Mouse (Mus musculus): ENCODE results near the gene Ap1m2.

DNA sequence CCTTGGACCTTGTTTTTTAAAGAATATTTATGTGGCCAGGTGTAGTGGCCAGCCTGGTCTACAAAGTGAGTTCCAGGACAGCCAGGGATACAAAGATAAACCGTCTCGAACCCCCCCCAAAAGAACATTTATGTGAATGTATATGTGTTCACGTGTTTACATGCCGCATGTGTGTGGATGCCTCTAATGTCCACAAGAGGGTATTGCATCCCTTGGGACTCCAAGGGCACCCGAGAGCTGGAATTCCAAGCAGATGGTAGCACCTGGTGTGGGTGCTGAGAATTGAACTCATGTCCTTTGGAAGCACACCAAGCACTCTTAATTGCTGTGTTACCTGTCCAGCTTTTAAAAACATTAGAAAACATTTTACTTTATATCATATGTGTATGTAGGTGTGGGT lies 28.5 kb downstream of the Ap1m2 start:
- TF ChIP-seq POLR2A (IDR thresholded peaks at IDR 0.05; ENCODE audit: borderline replicate concordance, extremely low read depth, insufficient read depth, insufficient read length, poor library complexity, severe bottlenecking) = no peak
- no peak for TF ChIP-seq CTCF (IDR thresholded peaks at IDR 0.05; ENCODE audit: borderline replicate concordance, extremely low read depth, insufficient read depth, insufficient read length)

All from brain, embryonic 14.5 days (tissue).